Mouse (Mus musculus): ENCODE measurements at regions not wholly inside any gene's neighbourhood (a gene's known extent, or its start where the extent isn't known, plus 50 kb on each side); places are given as distances from the start of the nearest gene placed in this dataset.

DNA sequence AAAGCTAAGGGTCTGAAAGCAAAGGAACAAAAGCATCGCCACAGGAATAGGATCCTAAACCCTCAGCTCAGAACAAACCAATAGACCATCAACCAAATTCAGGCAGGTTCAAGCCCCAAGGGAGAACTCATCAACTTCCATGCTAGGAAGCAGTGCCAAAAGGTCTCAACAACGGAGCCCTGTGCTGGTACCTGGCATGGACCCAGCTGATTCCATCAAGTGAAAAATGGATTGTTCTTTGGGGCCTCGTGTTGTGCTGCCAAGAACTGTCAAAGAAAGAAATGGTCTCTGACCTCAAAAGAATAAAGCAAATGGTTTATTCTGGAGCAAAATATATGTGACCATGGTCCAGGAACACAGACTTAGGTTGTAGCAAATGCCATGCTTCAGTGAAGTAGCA, 77.8 kb upstream of the Elmo1 start:
- TF ChIP-seq CTCF (IDR thresholded peaks at IDR 0.05) (no peak), EP300 (IDR thresholded peaks at IDR 0.05) (no peak)

Data from lung, postnatal 0 days (tissue).